Mouse (Mus musculus): ENCODE results near the gene Nol3.
A peak's percentile ranks its signal among the peaks of the same experiment; 100 is the strongest.
"Not testable (repeated sequence)": the region's sequence is repeated elsewhere in the genome, so short reads cannot be mapped to it uniquely, and the experiment has no call there.

Gene Nol3

GRCm38 (mm10) chr8:105275840-105276239 is at the start of gene Nol3:
TSS of gene Nol3 (plus strand) at chr8:105276140.
- DNase-seq (ENCODE audit: inconsistent age in 2 of 2, low spot score in 1 of 2) = no peak

DNA sequence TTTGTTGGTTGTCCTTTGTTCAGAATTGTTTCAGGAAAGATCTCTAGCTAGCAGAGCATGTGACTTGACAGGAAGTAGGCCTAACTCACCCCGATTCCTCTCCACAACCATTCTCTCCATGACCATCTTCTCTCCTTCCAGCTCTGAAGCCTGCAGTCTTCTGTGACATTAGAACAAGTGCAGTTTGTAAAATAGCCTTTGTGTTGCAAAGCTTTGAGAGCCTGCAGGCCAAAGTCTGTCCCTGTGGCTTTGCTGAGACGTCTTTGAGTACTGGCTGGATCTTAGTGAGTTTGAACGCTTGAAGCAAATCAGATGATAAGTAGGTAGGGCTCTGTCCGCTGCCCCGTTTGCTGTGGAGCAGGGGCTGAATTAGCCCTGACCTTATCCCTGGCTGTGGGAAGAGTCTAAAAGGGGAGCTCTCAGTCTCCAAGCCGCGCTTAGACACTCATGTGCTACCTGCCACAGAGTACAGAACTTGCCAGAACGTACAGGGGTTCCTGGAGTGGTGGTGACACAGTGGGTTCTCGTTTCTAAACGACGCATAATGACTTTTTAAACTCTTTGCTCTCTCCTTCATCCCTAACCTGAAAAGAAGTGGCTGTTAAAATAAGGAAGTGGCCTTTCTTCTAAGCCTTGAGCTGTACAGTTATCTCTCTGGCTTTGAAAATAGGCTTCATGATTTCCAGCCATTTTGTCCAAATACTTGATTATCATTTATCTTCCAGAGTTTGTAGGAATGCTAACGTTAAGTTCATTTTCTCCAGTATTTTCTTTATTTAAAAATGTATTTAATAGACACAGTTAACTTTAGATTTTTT is 44.2 kb upstream of the Nol3 start:
- DNase-seq (ENCODE audit: inconsistent age in 2 of 2, low spot score in 1 of 2) = peak in 1 of 2 experiments; percentile 34

GRCm38 (mm10) chr8:105232321-105232693 is 43.6 kb upstream of the Nol3 start:
- DNase-seq (ENCODE audit: inconsistent age in 2 of 2, low spot score in 1 of 2) = not testable (repeated sequence)

GRCm38 (mm10) chr8:105233126-105233935 is 42.6 kb upstream of the Nol3 start:
- no peak for DNase-seq (ENCODE audit: inconsistent age in 2 of 2, low spot score in 1 of 2)

GRCm38 (mm10) chr8:105235206-105235605 is 40.7 kb upstream of the Nol3 start:
- DNase-seq (ENCODE audit: inconsistent age in 2 of 2, low spot score in 1 of 2) = no peak

DNA sequence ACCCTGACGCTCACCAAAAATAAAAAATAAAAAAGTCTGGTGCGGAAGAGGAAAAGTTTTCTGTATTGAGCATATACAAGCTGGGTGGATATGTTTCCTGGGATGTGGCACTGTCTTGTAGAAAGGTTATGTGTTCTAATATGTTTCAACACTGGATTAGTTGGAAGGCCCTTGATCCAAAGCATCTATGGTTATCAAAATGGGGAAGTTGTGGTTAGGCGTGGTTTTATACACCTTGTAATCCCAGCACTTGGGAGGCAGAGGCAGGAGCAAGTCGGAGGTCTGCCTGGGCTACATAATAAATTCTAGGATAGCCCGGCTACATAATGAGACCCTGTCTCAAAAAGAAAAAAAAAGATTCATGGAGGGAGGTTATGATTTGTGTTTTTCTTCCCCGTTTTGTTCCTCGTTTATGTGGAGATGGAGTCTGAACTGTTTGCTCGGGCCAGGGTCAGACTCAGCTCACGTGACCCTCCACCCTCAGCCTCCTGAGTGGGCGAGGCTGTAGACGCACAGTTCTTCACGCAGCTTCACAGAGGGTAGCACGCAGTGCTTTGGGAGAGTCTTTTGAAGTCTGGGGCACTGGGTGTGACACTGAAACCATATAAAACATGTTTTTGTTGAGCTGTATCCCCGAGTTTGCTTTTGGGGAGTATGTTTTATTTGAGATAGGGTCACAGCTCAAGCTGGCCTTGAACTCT is 38.3 kb upstream of the Nol3 start:
- no peak for DNase-seq (ENCODE audit: inconsistent age in 2 of 2, low spot score in 1 of 2)

DNA sequence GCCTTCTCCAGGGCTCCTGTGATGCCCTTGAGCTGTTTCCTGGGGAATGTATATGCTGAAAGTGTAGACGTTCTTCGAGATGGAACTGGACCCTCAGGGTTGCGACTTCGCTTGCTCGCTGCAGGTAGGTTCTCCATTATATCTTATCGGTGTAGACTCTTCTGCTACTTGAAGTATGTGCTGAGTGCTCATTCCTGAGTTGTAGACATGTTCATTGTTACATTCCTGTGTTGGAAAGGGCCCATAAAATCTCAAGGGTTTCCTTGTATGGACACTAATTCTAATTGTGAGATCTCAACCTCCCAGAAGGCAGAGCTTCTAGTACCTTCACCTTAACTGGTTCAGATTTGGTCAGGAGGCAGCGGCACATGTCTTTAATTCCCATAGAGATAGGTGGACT is 34.9 kb upstream of the Nol3 start:
- DNase-seq (ENCODE audit: inconsistent age in 2 of 2, low spot score in 1 of 2) = no peak

- DNase-seq (ENCODE audit: inconsistent age in 2 of 2, low spot score in 1 of 2) = no peak
Measured at GRCm38 (mm10) chr8:105251954-105252353, 24.0 kb upstream of the Nol3 start.

GRCm38 (mm10) chr8:105252680-105253537 is 23.0 kb upstream of the Nol3 start:
- no peak for DNase-seq (ENCODE audit: inconsistent age in 2 of 2, low spot score in 1 of 2)

- DNase-seq (ENCODE audit: inconsistent age in 2 of 2, low spot score in 1 of 2) = no peak
Measured at GRCm38 (mm10) chr8:105253766-105254151, 22.2 kb upstream of the Nol3 start.

GRCm38 (mm10) chr8:105254152-105254965 is 21.6 kb upstream of the Nol3 start:
- peak; percentile 88 to 95 for DNase-seq (ENCODE audit: inconsistent age in 2 of 2, low spot score in 1 of 2)

DNA sequence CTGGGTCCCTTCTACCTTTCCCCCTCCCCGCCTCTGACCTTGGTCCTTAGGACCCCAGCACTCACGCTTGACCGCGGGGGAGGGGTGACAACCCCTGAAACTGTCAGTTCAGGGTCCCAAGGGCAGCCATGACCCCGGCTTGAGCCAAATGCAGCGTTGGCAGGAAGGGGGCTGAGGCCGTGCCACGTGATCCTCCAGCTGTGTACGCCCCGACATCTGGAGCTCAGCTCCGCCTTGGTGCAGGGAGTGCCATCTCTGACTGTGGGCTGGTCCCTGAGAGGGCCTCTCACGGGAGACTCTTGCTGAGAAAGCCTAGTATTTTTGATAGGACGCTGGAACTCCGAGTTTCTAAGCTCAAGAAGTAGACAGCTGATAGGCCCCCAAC is 21.0 kb upstream of the Nol3 start, which contains the start of gene B3gnt9:
Gene B3gnt9 (minus strand): TSS at position 188 of the 385 bp plus-strand sequence.
- DNase-seq (ENCODE audit: inconsistent age in 2 of 2, low spot score in 1 of 2) = peak; percentile 59 to 77

DNA sequence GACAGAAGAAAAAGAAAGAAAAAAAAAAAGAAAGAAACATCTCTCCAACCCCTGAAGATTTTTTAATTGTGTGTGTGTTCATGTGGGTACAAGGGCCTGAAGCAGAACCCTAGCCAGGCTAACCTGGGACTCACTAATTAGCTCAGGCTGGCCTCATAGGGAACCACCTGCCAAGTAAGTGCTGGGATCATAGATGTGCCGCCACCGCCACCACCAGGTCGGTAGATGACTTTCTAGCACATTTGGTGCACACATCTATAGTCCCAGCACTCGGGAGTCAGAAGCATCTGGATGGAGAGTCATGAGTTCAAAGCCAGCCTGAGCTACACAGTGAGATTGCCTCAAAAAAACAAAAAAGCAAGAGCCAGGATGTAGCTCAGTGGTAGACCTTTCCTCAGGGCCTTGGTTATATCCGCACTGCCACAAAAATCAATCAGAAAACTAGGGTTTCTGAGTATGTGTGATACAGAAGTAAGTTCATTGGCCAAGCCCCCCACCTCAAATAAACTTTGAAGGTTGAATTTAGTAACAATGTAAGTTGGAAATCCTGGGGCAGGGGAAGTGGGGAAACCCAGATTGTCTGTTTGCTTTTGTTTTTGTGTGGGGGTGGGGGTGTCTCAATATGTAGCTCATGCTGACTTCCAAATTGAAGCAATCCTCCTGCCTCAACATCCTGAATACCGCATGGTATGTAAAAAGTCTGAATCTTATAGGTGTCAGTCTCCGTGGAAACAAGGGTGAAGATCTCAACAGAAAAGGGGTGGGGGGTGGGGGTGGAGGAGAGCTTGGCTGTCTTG is 18.4 kb upstream of the Nol3 start:
- peak in 1 of 2 experiments; percentile 16 for DNase-seq (ENCODE audit: inconsistent age in 2 of 2, low spot score in 1 of 2)

DNA sequence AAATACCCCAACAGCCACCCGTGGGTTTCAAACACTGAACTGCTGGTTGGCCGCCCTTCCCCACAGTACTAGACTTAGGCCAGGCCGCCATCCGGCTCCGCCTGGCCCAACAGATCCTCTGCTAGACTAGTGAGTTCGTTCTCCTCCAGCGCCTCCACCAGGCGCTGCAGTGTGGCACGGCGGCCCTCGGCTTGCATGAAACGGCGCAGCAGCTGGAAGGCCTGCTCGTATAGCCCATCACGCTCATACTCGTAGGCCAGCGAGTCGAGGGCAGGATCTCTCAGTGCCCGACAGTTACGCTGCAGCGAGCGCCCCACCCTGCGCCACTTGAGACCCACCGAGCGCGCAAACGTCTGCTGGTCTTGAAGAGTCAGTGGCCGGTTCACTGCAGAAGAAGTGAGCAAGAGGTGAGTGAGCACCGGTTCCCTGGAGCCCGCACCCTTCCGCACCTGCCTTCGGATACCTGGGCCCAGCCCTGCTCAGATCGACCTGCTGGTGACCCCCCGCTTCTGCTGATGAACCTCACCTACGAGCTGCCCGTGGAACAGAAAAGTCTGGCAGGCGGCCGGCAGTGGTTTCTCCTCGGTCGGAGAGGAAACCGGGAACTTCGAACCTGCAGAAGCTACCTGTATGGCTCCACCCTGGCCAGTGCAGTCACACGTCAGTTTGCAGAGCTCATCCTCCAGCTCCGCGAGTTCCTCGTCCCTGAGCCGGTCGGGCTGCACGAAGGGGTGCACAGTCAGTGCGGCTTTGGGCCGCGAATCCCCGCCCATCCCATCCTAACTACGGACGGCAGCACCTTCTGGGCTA is 16.8 kb upstream of the Nol3 start:
- DNase-seq (ENCODE audit: inconsistent age in 2 of 2, low spot score in 1 of 2) = peak; percentile 18 to 44

DNA sequence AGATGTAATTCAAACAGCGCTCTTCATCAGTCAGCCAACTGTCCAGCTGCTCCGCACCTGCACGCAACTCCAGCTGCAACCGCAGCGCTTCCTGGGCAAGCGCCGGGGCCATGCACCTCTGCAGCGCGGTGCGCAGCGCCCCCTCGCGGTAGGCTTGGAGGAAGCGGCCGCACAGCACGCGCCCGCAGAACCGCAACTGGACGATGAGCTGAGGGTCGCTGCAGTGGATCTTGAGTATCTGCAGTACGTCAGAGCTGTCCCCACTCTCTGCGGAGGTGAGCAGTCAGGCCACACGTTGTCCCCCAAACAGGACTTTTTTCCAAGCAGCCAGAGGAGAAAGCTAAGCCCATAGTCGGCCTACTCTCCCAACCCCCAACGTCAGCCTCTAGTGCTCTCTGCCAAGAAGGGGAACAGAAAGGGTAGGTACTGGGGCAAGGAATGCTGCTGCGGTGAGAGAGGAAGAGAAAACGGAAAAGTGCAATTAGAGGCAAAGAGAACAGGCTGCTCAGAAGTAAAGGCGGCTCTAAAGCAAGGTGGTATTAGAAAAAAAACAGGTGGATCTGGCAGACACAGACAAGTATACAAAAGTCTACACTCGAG is 16.1 kb upstream of the Nol3 start:
- DNase-seq (ENCODE audit: inconsistent age in 2 of 2, low spot score in 1 of 2) = peak; percentile 77 to 92

GRCm38 (mm10) chr8:105260371-105261099 is 15.4 kb upstream of the Nol3 start:
- no peak for DNase-seq (ENCODE audit: inconsistent age in 2 of 2, low spot score in 1 of 2)
